Mouse (Mus musculus): ENCODE results near the gene 2210408I21Rik. TPM values are rescaled to one million over a fixed set of nuclear protein-coding genes. Genes with fewer than 3 reads are reported as not detected.

Gene 2210408I21Rik
- polyA plus RNA-seq, 1 experiment: not detected

DNA sequence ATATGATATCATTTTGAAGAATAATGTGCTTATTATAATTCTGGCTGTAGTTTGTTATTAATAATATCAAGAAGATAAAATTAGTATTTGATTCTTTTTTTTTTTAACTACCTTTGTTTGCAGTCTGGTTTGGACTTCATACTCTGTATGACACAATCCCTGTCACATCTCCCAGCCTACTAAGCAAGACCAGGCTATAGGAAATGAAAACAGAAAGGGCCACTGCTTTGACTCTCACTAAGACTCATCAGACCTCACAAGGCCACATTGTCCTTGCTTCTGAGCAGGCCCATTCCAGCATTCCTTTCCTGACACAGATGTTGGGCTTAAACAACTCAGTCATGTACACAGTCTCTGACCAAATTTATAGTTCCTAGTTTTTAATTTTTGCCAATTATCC lies 42.6 kb downstream of the 2210408I21Rik start:
- Histone ChIP-seq H3K27ac (ENCODE audit: insufficient read depth, low read depth, low read length) (no peak overlapping the region), H3K4me3 (ENCODE audit: insufficient read depth, low read depth, low read length) (no peak overlapping the region), H3K4me1 (ENCODE audit: control insufficient read depth, insufficient read depth, low read length) (no peaks in the 10 kb centered on the region)
- TF ChIP-seq POLR2A (IDR thresholded peaks at IDR 0.05; ENCODE audit: insufficient read depth, low read depth, low read length) (no peak), CTCF (IDR thresholded peaks at IDR 0.05; ENCODE audit: insufficient read depth, low read depth, low read length) (no peak)

DNA sequence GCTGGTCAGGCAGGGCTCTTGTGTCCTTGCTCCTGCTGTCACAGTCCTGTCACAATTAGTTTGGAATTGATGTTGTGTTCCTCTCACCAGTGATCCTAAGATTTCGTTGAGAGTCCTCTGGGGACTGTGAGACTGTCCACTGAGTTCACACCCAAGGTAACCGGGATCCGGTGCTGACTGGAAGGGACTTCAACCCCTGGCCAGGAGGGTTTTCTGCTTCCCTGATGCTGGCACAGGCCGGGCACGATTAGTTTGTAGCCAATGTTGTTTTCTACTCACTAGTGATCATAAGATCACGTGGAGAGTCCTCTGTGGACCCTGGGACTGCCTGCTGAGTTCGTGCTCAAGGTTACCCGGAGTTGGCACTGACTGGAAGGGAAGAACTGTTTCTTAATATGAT lies 55.3 kb downstream of the 2210408I21Rik start:
- no peak overlapping the region for H3K4me3 ChIP-seq (ENCODE audit: insufficient read depth, low read depth, low read length)
- no peak overlapping the region for H3K27ac ChIP-seq (ENCODE audit: insufficient read depth, low read depth, low read length)
- H3K4me1 ChIP-seq (ENCODE audit: control insufficient read depth, insufficient read depth, low read length): no peaks in the 10 kb centered on the region
- TF ChIP-seq CTCF (IDR thresholded peaks at IDR 0.05; ENCODE audit: insufficient read depth, low read depth, low read length) (no peak), POLR2A (IDR thresholded peaks at IDR 0.05; ENCODE audit: insufficient read depth, low read depth, low read length) (no peak)
- 91% methylated on average over 8 of the region's 8 CpGs for WGBS

DNA sequence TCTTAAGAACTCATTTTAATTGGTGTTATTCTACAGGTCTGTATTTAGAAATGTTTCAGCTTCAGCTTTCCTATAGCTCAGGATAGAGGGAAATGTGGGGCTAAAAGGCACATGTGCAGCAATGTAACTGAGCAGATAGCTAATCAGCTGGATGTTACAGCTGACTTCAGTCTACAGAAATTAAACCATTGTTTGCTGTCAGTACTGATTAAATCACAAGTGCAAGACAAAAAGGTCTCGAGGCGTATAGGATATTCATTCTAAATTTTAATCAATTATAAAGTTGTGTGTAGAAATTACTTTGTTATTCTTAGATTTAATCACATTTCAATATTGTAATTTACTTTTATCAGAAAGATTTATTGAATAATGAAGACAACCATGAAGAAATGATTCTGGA lies 56.9 kb downstream of the 2210408I21Rik start:
- TF ChIP-seq POLR2A (IDR thresholded peaks at IDR 0.05; ENCODE audit: insufficient read depth, low read depth, low read length) (no peak), CTCF (IDR thresholded peaks at IDR 0.05; ENCODE audit: insufficient read depth, low read depth, low read length) (no peak)
- Histone ChIP-seq H3K27ac (ENCODE audit: insufficient read depth, low read depth, low read length) (no peak overlapping the region), H3K4me1 (ENCODE audit: control insufficient read depth, insufficient read depth, low read length) (no peaks in the 10 kb centered on the region), H3K4me3 (ENCODE audit: insufficient read depth, low read depth, low read length) (no peak overlapping the region)
- WGBS: 93% methylated on average over 2 of the region's 2 CpGs

DNA sequence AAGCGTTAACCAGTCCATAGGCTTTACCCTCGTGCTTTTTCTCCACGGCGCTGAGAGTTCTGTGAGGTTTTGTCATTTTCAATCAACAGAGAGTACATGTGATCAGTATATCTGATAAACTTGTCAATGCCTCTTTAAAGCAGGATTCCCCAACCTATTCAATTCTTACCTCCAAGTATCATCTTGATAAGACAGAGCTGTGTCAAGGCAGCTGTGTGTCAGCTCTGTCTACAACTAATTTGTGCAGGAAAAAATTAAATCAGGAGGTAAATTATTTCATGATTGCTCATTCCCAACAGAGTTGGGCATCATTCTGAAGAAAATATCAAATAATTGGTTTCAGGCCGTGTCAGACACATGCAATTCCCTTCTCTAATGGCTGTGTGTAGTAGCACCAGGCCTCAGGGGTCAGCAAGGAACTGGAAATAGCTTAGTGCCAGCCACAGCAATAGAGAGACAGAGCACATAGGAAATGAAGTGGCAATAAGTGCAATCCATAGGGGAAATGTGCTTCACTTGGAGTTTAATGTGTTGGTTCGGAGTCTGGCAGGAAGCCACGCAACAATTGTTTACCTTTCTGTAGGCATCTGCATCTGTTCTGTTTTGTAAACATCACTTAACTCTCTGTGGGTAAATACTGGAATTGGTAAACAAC lies 73.6 kb downstream of the 2210408I21Rik start:
- TF ChIP-seq POLR2A (IDR thresholded peaks at IDR 0.05; ENCODE audit: insufficient read depth, low read depth, low read length) (no peak), CTCF (IDR thresholded peaks at IDR 0.05; ENCODE audit: insufficient read depth, low read depth, low read length) (no peak)
- Histone ChIP-seq H3K4me1 (ENCODE audit: control insufficient read depth, insufficient read depth, low read length) (no peaks in the 10 kb centered on the region), H3K4me3 (ENCODE audit: insufficient read depth, low read depth, low read length) (no peak overlapping the region), H3K27ac (ENCODE audit: insufficient read depth, low read depth, low read length) (no peak overlapping the region)
- 88% methylated on average over 7 of the region's 7 CpGs for WGBS

- no peak overlapping the region for H3K27ac ChIP-seq (ENCODE audit: insufficient read depth, low read depth, low read length)
- no peaks in the 10 kb centered on the region for H3K4me1 ChIP-seq (ENCODE audit: control insufficient read depth, insufficient read depth, low read length)
- no peak for TF ChIP-seq CTCF (IDR thresholded peaks at IDR 0.05; ENCODE audit: insufficient read depth, low read depth, low read length)
- TF ChIP-seq POLR2A (IDR thresholded peaks at IDR 0.05; ENCODE audit: insufficient read depth, low read depth, low read length): no peak
- no peak overlapping the region for H3K4me3 ChIP-seq (ENCODE audit: insufficient read depth, low read depth, low read length)
Observed at GRCm38 (mm10) chr13:77213196-77213595, 77.9 kb downstream of the 2210408I21Rik start.

DNA sequence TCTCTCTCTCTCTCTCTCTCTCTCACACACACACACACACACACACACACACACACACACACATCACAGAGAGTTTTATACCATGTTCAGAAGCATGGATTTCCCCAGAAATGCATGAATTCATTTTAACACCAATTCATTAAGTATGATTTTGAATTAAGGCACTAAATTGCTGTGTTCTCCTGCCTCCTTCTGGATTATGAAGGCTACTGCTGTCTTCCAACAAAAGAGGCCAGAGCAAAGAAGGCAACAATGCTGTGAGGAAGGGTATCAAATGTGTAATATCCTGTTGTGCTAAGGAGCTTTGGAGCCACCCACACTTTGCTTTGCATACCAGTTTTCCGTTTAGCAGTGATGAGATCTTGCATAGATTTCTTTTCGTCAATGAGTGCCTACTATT lies 80.1 kb downstream of the 2210408I21Rik start:
- 65% methylated on average over 2 of the region's 2 CpGs for WGBS
- Histone ChIP-seq H3K27ac (ENCODE audit: insufficient read depth, low read depth, low read length) (no peak overlapping the region), H3K4me3 (ENCODE audit: insufficient read depth, low read depth, low read length) (no peak overlapping the region), H3K4me1 (ENCODE audit: control insufficient read depth, insufficient read depth, low read length) (no peaks in the 10 kb centered on the region)
- TF ChIP-seq CTCF (IDR thresholded peaks at IDR 0.05; ENCODE audit: insufficient read depth, low read depth, low read length) (no peak), POLR2A (IDR thresholded peaks at IDR 0.05; ENCODE audit: insufficient read depth, low read depth, low read length) (no peak)

DNA sequence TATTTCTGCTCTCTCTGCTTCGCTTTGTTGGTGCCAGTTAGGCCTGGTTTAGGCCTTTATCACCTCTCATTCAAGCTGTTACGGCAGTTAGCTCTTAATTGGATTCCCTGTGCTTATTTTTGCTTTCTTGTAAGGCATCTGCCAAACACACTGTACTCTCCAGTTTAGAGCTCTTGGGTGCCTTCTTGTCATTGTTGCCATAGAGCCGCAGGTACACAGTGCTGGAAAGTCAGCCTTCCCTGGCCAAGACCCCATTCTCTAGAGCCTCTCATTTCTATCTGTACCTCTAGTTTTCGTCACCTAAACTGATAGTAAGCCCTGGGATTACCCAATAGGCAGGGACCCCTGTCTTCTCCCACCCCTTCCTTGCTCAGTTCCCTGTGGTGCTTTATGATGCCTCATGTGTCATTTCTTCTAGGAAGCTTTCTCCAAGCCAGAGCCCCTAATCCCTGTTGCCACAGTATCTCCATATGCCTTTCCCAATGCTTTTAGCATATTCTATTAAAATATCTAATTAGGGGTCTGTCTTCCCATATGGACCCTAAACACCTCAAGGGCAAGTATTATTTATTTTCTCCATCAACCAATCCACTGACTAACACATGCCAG lies 82.4 kb downstream of the 2210408I21Rik start:
- Histone ChIP-seq H3K4me1 (ENCODE audit: control insufficient read depth, insufficient read depth, low read length) (no peaks in the 10 kb centered on the region), H3K4me3 (ENCODE audit: insufficient read depth, low read depth, low read length) (no peak overlapping the region), H3K27ac (ENCODE audit: insufficient read depth, low read depth, low read length) (no peak overlapping the region)
- 93% methylated on average over 4 of the region's 4 CpGs for WGBS
- TF ChIP-seq POLR2A (IDR thresholded peaks at IDR 0.05; ENCODE audit: insufficient read depth, low read depth, low read length): no peak
- no peak for TF ChIP-seq CTCF (IDR thresholded peaks at IDR 0.05; ENCODE audit: insufficient read depth, low read depth, low read length)

- Histone ChIP-seq H3K27ac (ENCODE audit: insufficient read depth, low read depth, low read length) (no peak overlapping the region), H3K4me3 (ENCODE audit: insufficient read depth, low read depth, low read length) (no peak overlapping the region), H3K4me1 (ENCODE audit: control insufficient read depth, insufficient read depth, low read length) (no peaks in the 10 kb centered on the region)
- TF ChIP-seq CTCF (IDR thresholded peaks at IDR 0.05; ENCODE audit: insufficient read depth, low read depth, low read length) (no peak), POLR2A (IDR thresholded peaks at IDR 0.05; ENCODE audit: insufficient read depth, low read depth, low read length) (no peak)
- WGBS: 76% methylated on average over 2 of the region's 2 CpGs
Observed at GRCm38 (mm10) chr13:77221072-77221471, 85.7 kb downstream of the 2210408I21Rik start.

- Histone ChIP-seq H3K4me1 (ENCODE audit: control insufficient read depth, insufficient read depth, low read length) (no peaks in the 10 kb centered on the region), H3K27ac (ENCODE audit: insufficient read depth, low read depth, low read length) (no peak overlapping the region), H3K4me3 (ENCODE audit: insufficient read depth, low read depth, low read length) (no peak overlapping the region)
- 95% methylated on average over 6 of the region's 6 CpGs for WGBS
- TF ChIP-seq CTCF (IDR thresholded peaks at IDR 0.05; ENCODE audit: insufficient read depth, low read depth, low read length) (no peak), POLR2A (IDR thresholded peaks at IDR 0.05; ENCODE audit: insufficient read depth, low read depth, low read length) (no peak)
Observed at GRCm38 (mm10) chr13:77256541-77256940, 121.2 kb downstream of the 2210408I21Rik start.
